ENCODE assay signal across 9 mouse cellular contexts in genomic region chrX:60825181-60826080, GRCm38 (mm10).
DNase-seq lines count a peak whose midpoint lies in the region; ATAC-seq and TF ChIP-seq lines count a peak whose summit lies in the region.
"Had no signal": no experiment of that assay in that cellular context is flagged by ENCODE, and none has a peak within 500 bp of the region (broad histone marks: within the 10 kb centered on the region; RNA-seq: fewer than 3 reads in every experiment).

No protein-coding gene starts in this region.

- H3K9me3 ChIP-seq in heart, embryonic 15.5 days (replicated peaks): no peaks in the 10 kb centered on the region

- H3K27ac ChIP-seq in gastrocnemius, adult 2 months: no peak overlapping the region
- H3K27ac ChIP-seq in heart, embryonic 15.5 days: no peak overlapping the region

- H3K36me3 ChIP-seq in heart, embryonic 15.5 days: no peaks in the 10 kb centered on the region

- peak; percentile 0 for DNase-seq in gastrocnemius, adult 18-20 months (ENCODE audit: low spot score)
- DNase-seq in gastrocnemius, adult 2 months: no peak
- DNase-seq in retina, postnatal 1 day: peak; percentile 91
- no peak for DNase-seq in retina, embryonic 14.5 days (ENCODE audit: low spot score)
- peak; percentile 4 to 7 for DNase-seq in left cerebral cortex, postnatal 36 days (ENCODE audit: low spot score in 2 of 2)
- DNase-seq in T-cell, adult 2 months (ENCODE audit: low spot score): no peak

- WGBS in heart, embryonic 15.5 days: 47% methylated on average over 9 of the region's 9 CpGs

- H3K4me3 ChIP-seq in gastrocnemius, adult 2 months: no peak overlapping the region
- no peak overlapping the region for H3K4me3 ChIP-seq in heart, embryonic 15.5 days
- H3K4me3 ChIP-seq: myocyte had no signal

- peaks cover 4% of the 10 kb centered on the region for H3K4me1 ChIP-seq in heart, embryonic 15.5 days (replicated peaks)

- no peak overlapping the region for H3K4me2 ChIP-seq in heart, embryonic 15.5 days

- H3K27me3 ChIP-seq in heart, embryonic 15.5 days: no peaks in the 10 kb centered on the region

- no peak overlapping the region for H3K9ac ChIP-seq in heart, embryonic 15.5 days

- intact Hi-C loops in gastrocnemius, adult 2 months (cut with DNase I): no loop called here
- intact Hi-C loops in left cerebral cortex, postnatal 36 days (cut with DNase I): no loop called here

- TF ChIP-seq CTCF in gastrocnemius, adult 2 months (IDR thresholded peaks at IDR 0.05): no peak

- ATAC-seq in heart, embryonic 15.5 days (replicated peaks; ENCODE audit: insufficient number of reproducible peaks, insufficient read depth, low FRiP score, low read depth): peak; percentile 66; the same call in 1 of the 2 replicates
- ATAC-seq in erythroid progenitor cell, adult 5-6 weeks (replicated peaks; ENCODE audit: low FRiP score, poor library complexity, severe bottlenecking): no peak

Comparison
In these comparisons a context has a peak if more than half of its experiments do, and no peak if none do; other contexts are left out.
1. DNase-seq: peak in gastrocnemius, adult 18-20 months (single experiment), retina, postnatal 1 day (single experiment) and left cerebral cortex, postnatal 36 days (2 of 2); none in gastrocnemius, adult 2 months (single experiment), retina, embryonic 14.5 days (single experiment) and T-cell, adult 2 months (single experiment).